Mouse (Mus musculus): ENCODE results near the gene Fbxl19.

DNA sequence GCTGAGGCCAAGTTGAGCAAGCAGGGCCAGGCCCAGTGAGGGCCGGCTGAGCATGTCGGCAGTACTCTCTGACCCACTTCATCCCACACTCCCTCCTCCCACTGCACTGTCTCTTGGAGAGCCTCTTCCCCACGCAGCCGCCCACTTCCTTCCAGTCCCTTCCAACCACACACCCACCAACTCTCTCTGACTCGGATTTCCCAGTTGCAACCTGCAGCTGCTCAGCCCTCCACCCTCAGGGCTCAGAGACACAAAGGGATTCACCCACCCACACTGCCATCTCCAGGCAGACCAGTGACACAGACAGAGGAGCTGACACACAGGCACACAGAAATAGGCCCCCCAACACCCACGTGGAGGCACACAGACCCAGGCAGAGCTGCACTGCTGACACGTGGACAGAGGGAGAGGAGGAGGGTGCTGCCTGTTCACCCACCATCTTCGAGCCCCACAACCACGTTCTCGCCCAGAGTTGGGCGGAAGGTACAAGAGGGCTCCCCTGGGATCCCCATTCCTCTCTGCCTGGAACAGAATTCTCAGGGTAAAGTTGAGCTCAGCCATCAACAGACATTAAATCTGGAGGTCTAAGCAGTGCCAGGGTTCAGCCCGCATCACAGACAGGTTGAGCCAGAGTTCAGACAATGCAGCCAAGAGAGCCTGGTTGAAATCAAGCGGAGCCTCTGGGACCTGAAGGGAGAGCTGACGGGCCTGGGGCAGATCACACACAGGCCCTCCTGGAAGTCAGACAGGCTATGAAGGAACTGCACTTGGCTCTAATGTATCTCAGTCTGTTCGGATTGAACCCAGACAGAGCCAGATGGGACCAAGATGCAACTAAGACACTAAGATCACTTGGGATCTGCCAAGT lies 71.8 kb downstream of the Fbxl19 start:
- peak; percentile 63 for TF ChIP-seq CTCF (IDR thresholded peaks at IDR 0.05; ENCODE audit: low read depth)
- no peak for TF ChIP-seq EP300 (optimal IDR thresholded peaks at IDR 0.05)
